Mouse (Mus musculus) heart, adult 2 months (tissue): ENCODE data around the gene Tspan11. TPM values are rescaled to one million over a fixed set of nuclear protein-coding genes. Genes with fewer than 3 reads are reported as not detected.

Experiments used
- DNase-seq, 2 experiments: peaks; one replicate each; pipeline ENCODE4 v3.0.0; 2021
- H3K27ac ChIP-seq: fragments of 200-600 bp; 2 replicates; pipeline ENCODE4 v1.8.1; 2022
- H3K27me3 ChIP-seq: fragments of 200-500 bp; 2 replicates; pipeline ENCODE4 v1.6.1; 2012; ENCODE audit warnings: mild to moderate bottlenecking, low read length, inconsistent platforms, mixed read lengths; ENCODE audit not compliant: control insufficient read depth, insufficient read depth
- H3K36me3 ChIP-seq: fragments of 200-500 bp; 2 replicates; pipeline ENCODE4 v1.6.1; 2012; ENCODE audit warnings: low read length, inconsistent platforms; ENCODE audit not compliant: control insufficient read depth, insufficient read depth
- H3K4me1 ChIP-seq: fragments of 200-500 bp; 2 replicates; pipeline ENCODE4 v1.6.1; 2011; ENCODE audit warnings: low read length; ENCODE audit not compliant: control insufficient read depth, insufficient read depth
- H3K4me3 ChIP-seq: fragments of 200-600 bp; 2 replicates; pipeline ENCODE4 v1.8.1; 2022
- H3K79me2 ChIP-seq: fragments of 200-500 bp; replicated peaks from 2 replicates; pipeline ENCODE4 v1.6.1; 2012; ENCODE audit warnings: mild to moderate bottlenecking, inconsistent platforms, low read length, moderate library complexity, mixed read lengths; ENCODE audit not compliant: control insufficient read depth, insufficient read depth
- H3K9ac ChIP-seq: fragments of 200-500 bp; 2 replicates; pipeline ENCODE4 v1.6.1; 2012; ENCODE audit warnings: low read depth, mild to moderate bottlenecking, control low read depth, inconsistent platforms, low read length, mixed read lengths
- CTCF ChIP-seq: fragments of 200-600 bp; IDR thresholded peaks from 2 replicates; pipeline ENCODE4 v1.8.1; 2022; ENCODE audit warnings: antibody characterized with exemption, mild to moderate bottlenecking, moderate library complexity
- EP300 ChIP-seq: fragments of 200-500 bp; IDR thresholded peaks from 2 replicates; pipeline ENCODE4 v1.6.1; 2011; ENCODE audit warnings: low read depth, low read length, control low read depth; ENCODE audit not compliant: insufficient read depth
- POLR2A ChIP-seq: fragments of 200-500 bp; IDR thresholded peaks from 2 replicates; pipeline ENCODE4 v1.6.1; 2011; ENCODE audit warnings: mild to moderate bottlenecking, low read depth, low read length, control low read depth; ENCODE audit not compliant: insufficient read depth
- WGBS: fragments of 180-500 bp; shearing (Covaris S2); methylation state at CpG from one replicate; pipeline ENCODE4 v1.1.7; 2018; 5-methylcytosine and 5-hydroxymethylcytosine counted together
- intact Hi-C: fragments of 180-260 bp; cut with DNase I; formaldehyde crosslinking; loops from one replicate; pipeline ENCODE4 v1.15.1; 2025
- polyA plus RNA-seq: library from polyadenylated mRNA; depleted of rRNA; stranded (reverse); fragments of >200 nt; gene quantifications from 2 replicates; pipeline ENCODE4 v1.2.3, GENCODE M21; 2012
- total RNA-seq, 2 experiments: library from RNA; stranded (reverse); gene quantifications; 2 replicates each; pipeline ENCODE4 v1.2.3; 2021

Gene Tspan11
- total and polyA plus RNA-seq, 3 experiments: 0.57 to 1.7 (median 1.5) TPM

- TF ChIP-seq POLR2A (no peak), EP300 (no peak), CTCF (no peak)
- Histone ChIP-seq H3K27me3 (no peaks in the 10 kb centered on the region), H3K9ac (no peak overlapping the region), H3K36me3 (no peaks in the 10 kb centered on the region), H3K4me3 (no peak overlapping the region), H3K4me1 (peaks cover 2% of the 10 kb centered on the region; the same call in 1 of the 2 replicates), H3K27ac (no peak overlapping the region), H3K79me2 (no peaks in the 10 kb centered on the region)
- no peak for DNase-seq
- 69% methylated on average over 6 of the region's 6 CpGs for WGBS
- intact Hi-C loops: no loop called here
Observed at GRCm38 (mm10) chr6:127919491-127919890, 32.1 kb downstream of the Tspan11 start.

- DNase-seq: peak; percentile 72 to 82
- WGBS: 6% methylated on average over 8 of the region's 8 CpGs
- Histone ChIP-seq H3K36me3 (no peaks in the 10 kb centered on the region), H3K27ac (no peak overlapping the region), H3K79me2 (no peaks in the 10 kb centered on the region), H3K4me3 (no peak overlapping the region), H3K27me3 (no peaks in the 10 kb centered on the region), H3K4me1 (peaks cover 2% of the 10 kb centered on the region; the same call in 1 of the 2 replicates), H3K9ac (no peak overlapping the region)
- intact Hi-C loops: loop anchor here (2.0 to 5.0 kb wide), 2 partner anchors 304 to 378 kb away; no protein-coding TSS in a partner anchor
- TF ChIP-seq POLR2A (no peak), CTCF (peak; percentile 93)
Observed at GRCm38 (mm10) chr6:127920652-127921051, 33.3 kb downstream of the Tspan11 start.

DNA sequence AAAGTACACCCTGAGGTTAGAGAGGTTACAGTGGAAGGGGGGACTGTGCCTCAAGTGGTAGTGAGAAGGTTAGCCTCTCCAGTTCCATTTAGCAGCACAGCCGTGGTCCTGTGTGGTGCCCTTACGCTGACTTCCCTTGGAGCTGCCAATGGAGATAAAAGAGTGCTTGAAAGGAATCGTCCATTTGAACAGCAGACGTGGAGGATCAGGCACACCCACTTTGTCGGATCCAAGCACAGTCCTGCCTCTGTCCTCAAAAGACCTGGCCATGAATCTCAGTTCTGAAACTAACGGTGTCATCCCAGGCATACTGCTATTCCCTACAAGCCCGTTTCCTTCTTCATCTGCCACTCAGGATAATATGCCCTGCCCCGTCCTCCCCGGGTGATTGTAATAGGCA lies 34.6 kb downstream of the Tspan11 start:
- 40% methylated on average over 9 of the region's 9 CpGs for WGBS
- H3K9ac ChIP-seq: no peak overlapping the region
- no peak overlapping the region for H3K4me3 ChIP-seq
- no peaks in the 10 kb centered on the region for H3K79me2 ChIP-seq
- H3K27ac ChIP-seq: no peak overlapping the region
- no peak for DNase-seq
- no peaks in the 10 kb centered on the region for H3K36me3 ChIP-seq
- intact Hi-C loops: loop anchor here (2.0 to 5.0 kb wide), 2 partner anchors 305 to 380 kb away; no protein-coding TSS in a partner anchor
- no peaks in the 10 kb centered on the region for H3K27me3 ChIP-seq
- peaks cover 2% of the 10 kb centered on the region; the same call in 1 of the 2 replicates for H3K4me1 ChIP-seq
- TF ChIP-seq CTCF (no peak), POLR2A (no peak), EP300 (no peak)

DNA sequence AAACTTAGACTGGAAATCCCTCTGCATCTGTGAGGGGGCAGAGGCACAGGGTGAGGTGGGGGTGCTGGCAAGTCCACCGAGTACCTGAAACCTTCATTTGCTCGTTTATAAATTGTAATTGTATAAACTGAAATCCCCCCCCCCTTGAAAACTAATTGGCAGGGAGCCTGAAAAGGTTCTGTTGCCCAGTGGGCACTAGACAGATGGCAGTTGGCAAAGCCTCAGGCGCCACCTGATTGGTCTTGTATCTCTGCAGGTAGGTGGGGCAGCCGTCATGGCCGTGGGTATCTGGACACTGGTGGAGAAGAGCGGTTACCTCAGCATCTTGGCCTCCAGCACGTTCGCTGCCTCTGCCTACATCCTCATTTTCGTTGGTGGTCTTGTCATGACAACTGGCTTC lies 35.9 kb downstream of the Tspan11 start:
- Histone ChIP-seq H3K27me3 (no peaks in the 10 kb centered on the region), H3K27ac (no peak overlapping the region), H3K36me3 (no peaks in the 10 kb centered on the region), H3K9ac (no peak overlapping the region), H3K4me3 (no peak overlapping the region), H3K79me2 (no peaks in the 10 kb centered on the region), H3K4me1 (peaks cover 2% of the 10 kb centered on the region; the same call in 1 of the 2 replicates)
- WGBS: 84% methylated on average over 9 of the region's 9 CpGs
- intact Hi-C loops: loop anchor here (5.0 kb wide), 1 partner anchor 381 kb away; no protein-coding TSS in a partner anchor
- DNase-seq: no peak
- no peak for TF ChIP-seq POLR2A
- TF ChIP-seq CTCF: no peak
- no peak for TF ChIP-seq EP300

- 74% methylated on average over 6 of the region's 6 CpGs for WGBS
- DNase-seq: no peak
- no peak overlapping the region for H3K27ac ChIP-seq
- no peaks in the 10 kb centered on the region for H3K79me2 ChIP-seq
- no peaks in the 10 kb centered on the region for H3K36me3 ChIP-seq
- no peak overlapping the region for H3K9ac ChIP-seq
- no peak for TF ChIP-seq POLR2A
- no peak for TF ChIP-seq CTCF
- no peak for TF ChIP-seq EP300
- H3K4me1 ChIP-seq: peaks cover 2% of the 10 kb centered on the region; the same call in 1 of the 2 replicates
- no peaks in the 10 kb centered on the region for H3K27me3 ChIP-seq
- intact Hi-C loops: loop anchor here (5.0 kb wide), 1 partner anchor 382 kb away; no protein-coding TSS in a partner anchor
- H3K4me3 ChIP-seq: no peak overlapping the region
Observed at GRCm38 (mm10) chr6:127924750-127925149, 37.4 kb downstream of the Tspan11 start.

- no peaks in the 10 kb centered on the region for H3K27me3 ChIP-seq
- H3K79me2 ChIP-seq: no peaks in the 10 kb centered on the region
- no peak overlapping the region for H3K27ac ChIP-seq
- H3K4me1 ChIP-seq: no peaks in the 10 kb centered on the region
- H3K9ac ChIP-seq: no peak overlapping the region
- TF ChIP-seq POLR2A: no peak
- no peak for TF ChIP-seq CTCF
- no peak for TF ChIP-seq EP300
- H3K36me3 ChIP-seq: no peaks in the 10 kb centered on the region
- intact Hi-C loops: no loop called here
- H3K4me3 ChIP-seq: no peak overlapping the region
- no peak for DNase-seq
- 71% methylated on average over 9 of the region's 9 CpGs for WGBS
Observed at GRCm38 (mm10) chr6:127925915-127926314, 38.5 kb downstream of the Tspan11 start.
